Mouse (Mus musculus): Measurements from ENCODE around the gene Nxnl2. TPM values are rescaled to one million over a fixed set of nuclear protein-coding genes. Genes with fewer than 3 reads are reported as not detected.
A peak's percentile ranks its signal among the peaks of the same experiment; 100 is the strongest.

Gene Nxnl2
- polyA plus RNA-seq, 1 experiment from 2014 or later = 0.50 TPM

GRCm38 (mm10) chr13:51152966-51153669 is 17.7 kb upstream of the Nxnl2 start:
- H3K4me2 ChIP-seq (replicated peaks) = no peak overlapping the region
- H3K27ac ChIP-seq = no peak overlapping the region
- peaks cover 49% of the 10 kb centered on the region for H3K36me3 ChIP-seq
- no peaks in the 10 kb centered on the region for H3K9me3 ChIP-seq
- no peak overlapping the region for H3K9ac ChIP-seq (replicated peaks)
- H3K4me3 ChIP-seq (replicated peaks) = no peak overlapping the region
- no peaks in the 10 kb centered on the region for H3K27me3 ChIP-seq
- no peaks in the 10 kb centered on the region for H3K4me1 ChIP-seq (replicated peaks)
- WGBS = 77% methylated on average over 4 of the region's 4 CpGs
- no peak for ATAC-seq

- no peak for ATAC-seq
- Histone ChIP-seq H3K4me1 (replicated peaks) (no peaks in the 10 kb centered on the region), H3K4me3 (replicated peaks) (no peak overlapping the region), H3K4me2 (replicated peaks) (no peak overlapping the region), H3K27ac (no peak overlapping the region), H3K36me3 (peaks cover 54% of the 10 kb centered on the region), H3K27me3 (no peaks in the 10 kb centered on the region), H3K9ac (replicated peaks) (no peak overlapping the region), H3K9me3 (no peaks in the 10 kb centered on the region)
- WGBS = 95% methylated on average over 4 of the region's 4 CpGs
These were observed 17.2 kb upstream of the Nxnl2 start for GRCm38 (mm10) chr13:51153670-51154030.

GRCm38 (mm10) chr13:51155178-51156013 is 15.4 kb upstream of the Nxnl2 start:
- H3K36me3 ChIP-seq = peaks cover 45% of the 10 kb centered on the region

GRCm38 (mm10) chr13:51156014-51156386 is 14.8 kb upstream of the Nxnl2 start:
- no peak for ATAC-seq
- H3K9ac ChIP-seq (replicated peaks) = no peak overlapping the region

More at GRCm38 (mm10) chr13:51155178-51156013, 15.4 kb upstream of the Nxnl2 start:
- ATAC-seq = no peak
- Histone ChIP-seq H3K27me3 (no peaks in the 10 kb centered on the region), H3K4me1 (replicated peaks) (no peaks in the 10 kb centered on the region), H3K9me3 (no peaks in the 10 kb centered on the region), H3K4me2 (replicated peaks) (no peak overlapping the region), H3K9ac (replicated peaks) (no peak overlapping the region), H3K27ac (no peak overlapping the region), H3K4me3 (replicated peaks) (no peak overlapping the region)
- 92% methylated on average over 15 of the region's 15 CpGs for WGBS

DNA sequence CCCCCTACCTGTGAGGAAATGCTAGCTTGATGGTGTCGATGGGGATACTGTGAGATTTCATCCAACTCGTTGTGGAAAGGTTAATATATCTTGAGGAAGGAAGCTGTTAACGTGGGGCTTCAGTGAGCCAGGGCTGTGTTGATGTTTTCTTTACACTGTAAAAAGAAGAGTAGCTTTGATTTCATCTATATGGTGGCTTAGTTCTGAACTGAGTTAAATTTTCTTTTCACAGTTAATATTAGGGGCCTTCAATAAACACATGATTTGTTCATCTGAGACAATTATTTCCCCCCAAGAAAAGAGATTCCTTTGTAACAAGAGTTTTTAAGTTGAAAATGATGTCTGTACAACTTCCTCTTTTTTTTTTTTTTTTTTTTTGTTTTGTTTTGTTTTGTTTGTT is 13.5 kb upstream of the Nxnl2 start:
- WGBS = 94% methylated on average over 3 of the region's 3 CpGs
- ATAC-seq = no peak
- Histone ChIP-seq H3K27me3 (no peaks in the 10 kb centered on the region), H3K4me2 (replicated peaks) (no peak overlapping the region), H3K9ac (replicated peaks) (no peak overlapping the region), H3K9me3 (no peaks in the 10 kb centered on the region), H3K36me3 (peaks cover 40% of the 10 kb centered on the region), H3K4me3 (replicated peaks) (no peak overlapping the region), H3K4me1 (replicated peaks) (no peaks in the 10 kb centered on the region), H3K27ac (no peak overlapping the region)

More at GRCm38 (mm10) chr13:51156014-51156386, 14.8 kb upstream of the Nxnl2 start:
- Histone ChIP-seq H3K4me1 (replicated peaks) (no peaks in the 10 kb centered on the region), H3K4me3 (replicated peaks) (no peak overlapping the region), H3K4me2 (replicated peaks) (no peak overlapping the region), H3K36me3 (peaks cover 40% of the 10 kb centered on the region), H3K27me3 (no peaks in the 10 kb centered on the region), H3K27ac (no peak overlapping the region), H3K9me3 (no peaks in the 10 kb centered on the region)
- WGBS = 94% methylated on average over 6 of the region's 6 CpGs

GRCm38 (mm10) chr13:51161672-51162071 is 9.2 kb upstream of the Nxnl2 start:
- peaks cover 15% of the 10 kb centered on the region; the same call in 1 of the 2 replicates for H3K36me3 ChIP-seq
- no peak overlapping the region for H3K27ac ChIP-seq
- 78% methylated on average over 2 of the region's 2 CpGs for WGBS
- ATAC-seq = no peak
- H3K9me3 ChIP-seq = no peaks in the 10 kb centered on the region
- no peak overlapping the region for H3K4me3 ChIP-seq (replicated peaks)
- H3K4me2 ChIP-seq (replicated peaks) = no peak overlapping the region
- no peaks in the 10 kb centered on the region for H3K4me1 ChIP-seq (replicated peaks)
- H3K9ac ChIP-seq (replicated peaks) = no peak overlapping the region
- H3K27me3 ChIP-seq = no peaks in the 10 kb centered on the region

GRCm38 (mm10) chr13:51162246-51162645 is 8.6 kb upstream of the Nxnl2 start:
- H3K9me3 ChIP-seq = no peaks in the 10 kb centered on the region
- H3K27me3 ChIP-seq = no peaks in the 10 kb centered on the region
- 85% methylated on average over 6 of the region's 6 CpGs for WGBS
- no peak overlapping the region for H3K4me3 ChIP-seq (replicated peaks)
- no peak for ATAC-seq
- no peak overlapping the region for H3K9ac ChIP-seq (replicated peaks)
- no peak overlapping the region for H3K27ac ChIP-seq
- H3K4me2 ChIP-seq (replicated peaks) = no peak overlapping the region
- peaks cover 13% of the 10 kb centered on the region; the same call in 1 of the 2 replicates for H3K36me3 ChIP-seq
- H3K4me1 ChIP-seq (replicated peaks) = no peaks in the 10 kb centered on the region

DNA sequence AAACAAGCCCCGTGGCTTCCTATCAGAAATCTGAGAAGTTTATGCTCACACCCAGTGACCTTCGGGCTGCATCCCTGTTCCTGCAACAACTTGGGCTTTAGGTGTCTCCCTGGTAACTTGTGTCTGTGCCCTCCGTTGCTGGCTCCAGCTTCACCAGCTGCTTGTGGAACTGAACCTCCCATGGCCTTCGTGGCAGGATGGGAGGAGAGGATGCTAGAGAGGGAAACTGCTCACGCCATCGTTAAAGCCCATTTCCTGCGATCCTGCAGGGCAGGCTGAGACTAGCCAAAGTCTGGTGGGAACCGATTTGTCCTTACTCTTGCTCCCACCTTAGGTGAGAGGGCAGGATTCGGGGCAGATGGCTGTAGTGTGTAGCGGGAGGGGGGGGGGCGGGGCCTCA is 4.1 kb upstream of the Nxnl2 start:
- WGBS = 76% methylated on average over 11 of the region's 11 CpGs
- Histone ChIP-seq H3K9ac (replicated peaks) (no peak overlapping the region), H3K4me2 (replicated peaks) (no peak overlapping the region), H3K27me3 (peaks cover 27% of the 10 kb centered on the region), H3K4me3 (replicated peaks) (no peak overlapping the region), H3K9me3 (no peaks in the 10 kb centered on the region), H3K27ac (no peak overlapping the region), H3K36me3 (0 out of 2 replicates have a peak, but pooled peaks cover 6% of the 10 kb centered on the region), H3K4me1 (replicated peaks) (peaks cover 14% of the 10 kb centered on the region)
- ATAC-seq = no peak

DNA sequence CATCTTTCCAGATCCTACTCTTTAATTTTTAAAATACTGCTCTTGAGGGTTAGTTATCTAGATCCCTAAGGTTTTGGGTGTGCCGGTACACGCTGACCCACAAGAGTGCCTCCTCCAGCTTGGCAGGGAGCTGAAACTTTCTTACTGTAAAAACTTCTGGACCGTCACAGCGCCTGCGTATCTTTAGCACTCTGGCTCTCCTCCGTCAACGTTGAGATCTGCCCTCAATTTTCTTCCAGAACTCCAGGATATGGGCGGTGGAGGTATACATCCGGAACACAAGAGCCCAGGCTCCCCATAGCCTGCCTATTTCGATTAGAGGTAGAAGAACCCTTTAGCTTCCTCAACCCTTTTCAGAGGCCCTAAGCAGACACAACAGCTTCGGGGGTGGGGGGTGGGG is 607 bp upstream of the Nxnl2 start:
- Histone ChIP-seq H3K9ac (replicated peaks) (no peak overlapping the region), H3K9me3 (no peaks in the 10 kb centered on the region), H3K27ac (no peak overlapping the region), H3K27me3 (peaks cover 43% of the 10 kb centered on the region), H3K36me3 (no peaks in the 10 kb centered on the region), H3K4me2 (replicated peaks) (peak overlapping the region; percentile 95), H3K4me3 (replicated peaks) (peak overlapping the region; percentile 47; the same call in 1 of the 2 replicates), H3K4me1 (replicated peaks) (peaks cover 15% of the 10 kb centered on the region)
- 37% methylated on average over 11 of the region's 11 CpGs for WGBS
- ATAC-seq = no peak

- WGBS = 54% methylated on average over 7 of the region's 7 CpGs
- H3K4me1 ChIP-seq (replicated peaks) = peaks cover 15% of the 10 kb centered on the region
- no peaks in the 10 kb centered on the region for H3K9me3 ChIP-seq
- H3K4me3 ChIP-seq (replicated peaks) = no peak overlapping the region
- no peak overlapping the region for H3K4me2 ChIP-seq (replicated peaks)
- H3K36me3 ChIP-seq = no peaks in the 10 kb centered on the region
- no peak overlapping the region for H3K9ac ChIP-seq (replicated peaks)
- no peak for ATAC-seq
- H3K27ac ChIP-seq = no peak overlapping the region
- H3K27me3 ChIP-seq = peaks cover 43% of the 10 kb centered on the region
These were observed 1.8 kb downstream of the Nxnl2 start for GRCm38 (mm10) chr13:51172601-51173000.

DNA sequence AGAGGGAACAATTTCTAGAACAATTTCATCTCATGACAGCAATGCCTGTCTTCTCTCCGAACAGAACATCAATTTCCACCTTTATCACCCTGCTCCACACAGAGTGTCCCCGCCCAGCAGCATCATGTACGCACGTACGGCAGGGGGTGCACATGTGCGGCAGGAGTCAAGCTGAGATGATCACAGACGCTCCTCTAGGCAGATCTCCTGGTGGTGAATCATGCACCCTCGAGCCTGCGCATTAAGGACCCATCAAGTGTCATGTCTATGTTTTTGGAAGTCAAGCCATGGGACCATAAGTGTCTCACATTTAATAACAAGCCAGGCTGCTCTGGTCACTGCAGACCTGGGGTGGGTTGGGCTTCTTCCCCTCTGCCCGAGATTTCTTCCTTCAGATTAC is 8.1 kb downstream of the Nxnl2 start:
- Histone ChIP-seq H3K27ac (no peak overlapping the region), H3K4me2 (replicated peaks) (no peak overlapping the region), H3K27me3 (peaks cover 8% of the 10 kb centered on the region; the same call in 1 of the 2 replicates), H3K9me3 (no peaks in the 10 kb centered on the region), H3K4me3 (replicated peaks) (no peak overlapping the region), H3K9ac (replicated peaks) (no peak overlapping the region), H3K4me1 (replicated peaks) (no peaks in the 10 kb centered on the region), H3K36me3 (no peaks in the 10 kb centered on the region)
- ATAC-seq = no peak
- WGBS = 88% methylated on average over 10 of the region's 10 CpGs

GRCm38 (mm10) chr13:51179362-51179761 is 8.5 kb downstream of the Nxnl2 start:
- 81% methylated on average over 3 of the region's 3 CpGs for WGBS
- Histone ChIP-seq H3K9me3 (no peaks in the 10 kb centered on the region), H3K4me1 (replicated peaks) (no peaks in the 10 kb centered on the region), H3K36me3 (no peaks in the 10 kb centered on the region), H3K27me3 (peaks cover 5% of the 10 kb centered on the region; the same call in 1 of the 2 replicates), H3K4me2 (replicated peaks) (no peak overlapping the region), H3K4me3 (replicated peaks) (no peak overlapping the region), H3K9ac (replicated peaks) (no peak overlapping the region), H3K27ac (no peak overlapping the region)
- no peak for ATAC-seq
